Mouse (Mus musculus): ENCODE results near the gene Zfp113. TPM values are rescaled to one million over a fixed set of nuclear protein-coding genes. Genes with fewer than 3 reads are reported as not detected.

Zfp113 gene
- polyA plus RNA-seq (2015; fragmentation: Nextera tagmentation; extraction: Ambion mirVana), result 11.4 and 12.3 TPM in 2 replicates

DNA sequence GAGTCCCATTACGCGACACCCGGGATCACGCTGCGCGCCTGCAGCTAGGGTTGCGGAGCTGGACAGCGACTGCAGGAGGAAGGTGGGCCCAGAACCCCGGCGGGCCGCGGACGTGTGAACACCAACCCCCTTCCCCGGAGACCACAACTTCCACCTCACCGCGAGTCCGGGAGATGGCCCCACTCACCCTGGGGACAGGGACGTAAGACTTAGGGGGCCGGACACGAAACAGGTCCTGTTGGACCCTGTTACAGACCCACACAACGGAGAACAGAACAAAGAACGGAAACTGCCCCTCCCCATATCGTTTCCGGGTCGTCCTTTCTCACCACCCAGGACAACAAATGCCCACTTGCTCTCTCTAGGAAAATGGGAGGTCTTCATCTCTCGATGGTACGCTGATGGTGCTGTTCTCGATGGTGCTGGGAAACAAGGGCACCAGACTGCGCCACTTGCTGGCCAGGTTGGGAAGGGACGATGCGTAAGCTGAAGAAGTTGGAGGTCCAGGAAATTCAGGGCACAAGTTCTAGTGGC lies at the start of gene Zfp113:
Zfp113 (minus strand) TSS at position 302 of the 534 bp plus-strand sequence.
- no peaks in the 10 kb centered on the region for H3K27me3 ChIP-seq (replicated peaks; ENCODE audit: insufficient read depth, low read length)
- peak within 1 kb of the TSS; percentile 94 for H3K27ac ChIP-seq (ENCODE audit: low read length)
- DNase-seq (ENCODE audit: low spot score) (peak; percentile 98), ATAC-seq (peak; percentile 99)
- WGBS, result 0% methylated on average over 31 of the region's 31 CpGs
- no peaks in the 10 kb centered on the region for H3K9me3 ChIP-seq (ENCODE audit: low read length)
- peak within 1 kb of the TSS; percentile 71 for H3K4me3 ChIP-seq (ENCODE audit: low read depth, low read length)
- H3K9ac ChIP-seq (replicated peaks; ENCODE audit: low read depth), result peak within 1 kb of the TSS; percentile 85
- H3K36me3 ChIP-seq (ENCODE audit: insufficient read depth, low read length), result peaks cover 15% of the 10 kb centered on the region
- no peaks in the 10 kb centered on the region; the same call in 1 of the 2 replicates for H3K4me1 ChIP-seq (ENCODE audit: insufficient read depth, low read depth, low read length)
- H3K4me2 ChIP-seq (replicated peaks; ENCODE audit: low read depth, low read length), result peak within 1 kb of the TSS; percentile 63
- TF ChIP-seq EP300 (IDR thresholded peaks at IDR 0.05) (peak; percentile 80), CTCF (IDR thresholded peaks at IDR 0.05) (peak; percentile 95)

DNA sequence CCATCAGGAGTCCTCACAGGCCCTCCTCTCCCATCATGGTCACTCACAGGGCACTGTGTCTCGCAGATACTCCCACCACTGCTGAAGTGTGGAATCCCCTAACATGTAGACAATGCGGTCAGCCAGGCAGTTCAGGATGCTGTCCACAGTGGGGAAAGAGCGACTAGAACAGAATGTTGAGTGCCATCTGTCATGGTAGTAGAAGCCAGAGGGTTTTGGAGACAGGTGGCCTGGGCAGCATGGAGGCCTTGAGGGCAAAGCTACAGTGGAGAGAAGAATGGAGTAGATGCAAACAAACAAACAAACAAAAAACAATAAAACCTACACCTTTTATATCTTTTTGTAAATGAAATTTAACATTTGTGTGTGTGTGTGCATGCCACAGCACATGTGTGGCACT lies 46.5 kb upstream of the Zfp113 start:
- no peak for DNase-seq (ENCODE audit: low spot score)
- ATAC-seq, result no peak
- no peaks in the 10 kb centered on the region for H3K36me3 ChIP-seq (ENCODE audit: insufficient read depth, low read length)
- H3K9me3 ChIP-seq (ENCODE audit: low read length), result no peaks in the 10 kb centered on the region
- H3K27me3 ChIP-seq (replicated peaks; ENCODE audit: insufficient read depth, low read length), result no peaks in the 10 kb centered on the region
- WGBS, result 76% methylated on average over 3 of the region's 3 CpGs
- H3K4me1 ChIP-seq (ENCODE audit: insufficient read depth, low read depth, low read length), result no peaks in the 10 kb centered on the region
- no peak overlapping the region for H3K4me2 ChIP-seq (replicated peaks; ENCODE audit: low read depth, low read length)
- H3K9ac ChIP-seq (replicated peaks; ENCODE audit: low read depth), result no peak overlapping the region
- H3K4me3 ChIP-seq (ENCODE audit: low read depth, low read length), result no peak overlapping the region
- H3K27ac ChIP-seq (ENCODE audit: low read length), result no peak overlapping the region
- TF ChIP-seq CTCF (IDR thresholded peaks at IDR 0.05) (no peak), EP300 (IDR thresholded peaks at IDR 0.05) (no peak)

DNA sequence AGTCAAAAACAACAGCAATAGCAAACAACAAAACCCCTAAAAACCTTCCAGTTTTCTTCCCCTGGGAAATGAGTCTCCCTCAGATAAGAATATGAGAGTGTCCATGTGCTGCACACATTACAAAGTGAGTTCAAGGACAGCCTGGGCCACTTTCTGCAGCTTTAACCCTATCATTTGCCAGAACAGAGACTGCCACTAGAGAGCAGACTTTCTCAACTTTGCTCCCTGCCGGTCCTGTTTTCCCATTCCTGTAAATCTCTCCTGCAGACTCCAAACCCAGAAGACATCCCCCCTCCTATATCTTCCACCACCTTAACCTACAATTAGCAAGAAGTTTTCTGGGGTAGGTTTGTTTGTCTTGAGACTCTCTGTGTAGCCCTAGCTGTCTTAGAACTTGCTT lies 44.0 kb upstream of the Zfp113 start:
- no peak for ATAC-seq
- WGBS, result 11% methylated on average over 1 of the region's 1 CpGs

DNA sequence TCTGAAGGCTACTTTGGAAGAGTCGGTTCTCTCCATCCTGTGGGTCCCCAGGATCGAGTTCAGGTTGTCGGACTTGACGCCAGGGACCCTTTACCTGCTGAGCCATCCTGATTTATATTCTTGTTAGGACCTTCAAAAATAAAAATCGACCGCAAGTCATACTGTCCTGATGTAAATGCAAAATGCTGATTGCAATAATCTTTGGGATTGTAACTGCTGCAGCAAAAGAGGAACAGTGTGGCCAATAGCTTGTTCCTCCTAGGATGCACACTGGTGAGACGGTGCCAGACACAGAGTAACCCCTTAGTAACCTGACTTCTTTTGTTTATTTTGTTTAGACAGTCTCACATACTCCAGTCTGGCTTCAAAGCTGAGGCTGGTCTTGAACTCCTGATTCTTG lies 39.9 kb upstream of the Zfp113 start:
- 65% methylated on average over 7 of the region's 7 CpGs for WGBS
- Histone ChIP-seq H3K9me3 (ENCODE audit: low read length) (no peaks in the 10 kb centered on the region), H3K4me1 (ENCODE audit: insufficient read depth, low read depth, low read length) (peaks cover 4% of the 10 kb centered on the region; the same call in 1 of the 2 replicates), H3K4me2 (replicated peaks; ENCODE audit: low read depth, low read length) (peak overlapping the region; percentile 86), H3K9ac (replicated peaks; ENCODE audit: low read depth) (peak overlapping the region; percentile 64; the same call in 1 of the 2 replicates), H3K27ac (ENCODE audit: low read length) (0 out of 2 replicates have a peak overlapping the region, but pooled peaks have one; percentile 66), H3K27me3 (replicated peaks; ENCODE audit: insufficient read depth, low read length) (no peaks in the 10 kb centered on the region), H3K36me3 (ENCODE audit: insufficient read depth, low read length) (no peaks in the 10 kb centered on the region), H3K4me3 (ENCODE audit: low read depth, low read length) (no peak overlapping the region)
- TF ChIP-seq EP300 (IDR thresholded peaks at IDR 0.05), result no peak
- no peak for TF ChIP-seq CTCF (IDR thresholded peaks at IDR 0.05)
- ATAC-seq (no peak), DNase-seq (ENCODE audit: low spot score) (no peak)

More for the DNA sequence above, 44.0 kb upstream of the Zfp113 start:
- Histone ChIP-seq H3K4me1 (ENCODE audit: insufficient read depth, low read depth, low read length) (peaks cover 4% of the 10 kb centered on the region; the same call in 1 of the 2 replicates), H3K4me2 (replicated peaks; ENCODE audit: low read depth, low read length) (no peak overlapping the region), H3K9me3 (ENCODE audit: low read length) (no peaks in the 10 kb centered on the region), H3K36me3 (ENCODE audit: insufficient read depth, low read length) (no peaks in the 10 kb centered on the region), H3K27ac (ENCODE audit: low read length) (no peak overlapping the region), H3K9ac (replicated peaks; ENCODE audit: low read depth) (no peak overlapping the region), H3K4me3 (ENCODE audit: low read depth, low read length) (no peak overlapping the region), H3K27me3 (replicated peaks; ENCODE audit: insufficient read depth, low read length) (no peaks in the 10 kb centered on the region)
- TF ChIP-seq CTCF (IDR thresholded peaks at IDR 0.05) (peak; percentile 44), EP300 (IDR thresholded peaks at IDR 0.05) (no peak)
- no peak for DNase-seq (ENCODE audit: low spot score)

DNA sequence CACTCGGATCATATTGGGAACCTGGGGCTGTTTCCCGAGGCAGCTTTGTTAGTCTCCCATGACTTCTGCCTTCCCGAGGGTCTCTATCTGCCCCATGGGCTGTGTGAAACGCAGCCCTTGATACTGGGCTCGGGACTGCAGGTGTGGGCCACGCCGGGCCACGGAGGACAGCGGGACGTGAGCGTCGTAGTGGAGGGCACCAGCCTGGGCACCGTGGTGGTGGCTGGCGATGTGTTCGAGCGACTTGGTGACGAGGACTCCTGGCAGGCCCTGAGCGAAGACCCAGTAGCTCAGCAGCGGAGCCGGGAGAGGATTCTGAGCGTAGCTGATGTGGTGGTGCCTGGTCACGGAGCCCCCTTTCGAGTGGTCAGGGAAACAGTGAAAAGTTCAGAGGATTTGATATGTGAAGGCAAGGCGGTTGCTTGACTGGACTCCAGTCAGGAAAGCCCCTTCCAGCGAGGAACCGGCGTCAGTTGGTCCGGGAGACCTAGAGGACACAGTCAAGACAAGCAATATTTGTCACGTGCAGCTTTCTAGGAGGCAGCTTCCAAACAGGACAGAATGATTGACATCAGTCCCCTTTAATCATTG lies 39.3 kb upstream of the Zfp113 start:
- peak; percentile 51 for ATAC-seq
- WGBS, result under 1% methylated on average over 29 of the region's 29 CpGs
- TF ChIP-seq EP300 (IDR thresholded peaks at IDR 0.05), result no peak
- 0 out of 2 replicates have a peak, but pooled peaks have one; percentile 1 for TF ChIP-seq CTCF (IDR thresholded peaks at IDR 0.05)

DNA sequence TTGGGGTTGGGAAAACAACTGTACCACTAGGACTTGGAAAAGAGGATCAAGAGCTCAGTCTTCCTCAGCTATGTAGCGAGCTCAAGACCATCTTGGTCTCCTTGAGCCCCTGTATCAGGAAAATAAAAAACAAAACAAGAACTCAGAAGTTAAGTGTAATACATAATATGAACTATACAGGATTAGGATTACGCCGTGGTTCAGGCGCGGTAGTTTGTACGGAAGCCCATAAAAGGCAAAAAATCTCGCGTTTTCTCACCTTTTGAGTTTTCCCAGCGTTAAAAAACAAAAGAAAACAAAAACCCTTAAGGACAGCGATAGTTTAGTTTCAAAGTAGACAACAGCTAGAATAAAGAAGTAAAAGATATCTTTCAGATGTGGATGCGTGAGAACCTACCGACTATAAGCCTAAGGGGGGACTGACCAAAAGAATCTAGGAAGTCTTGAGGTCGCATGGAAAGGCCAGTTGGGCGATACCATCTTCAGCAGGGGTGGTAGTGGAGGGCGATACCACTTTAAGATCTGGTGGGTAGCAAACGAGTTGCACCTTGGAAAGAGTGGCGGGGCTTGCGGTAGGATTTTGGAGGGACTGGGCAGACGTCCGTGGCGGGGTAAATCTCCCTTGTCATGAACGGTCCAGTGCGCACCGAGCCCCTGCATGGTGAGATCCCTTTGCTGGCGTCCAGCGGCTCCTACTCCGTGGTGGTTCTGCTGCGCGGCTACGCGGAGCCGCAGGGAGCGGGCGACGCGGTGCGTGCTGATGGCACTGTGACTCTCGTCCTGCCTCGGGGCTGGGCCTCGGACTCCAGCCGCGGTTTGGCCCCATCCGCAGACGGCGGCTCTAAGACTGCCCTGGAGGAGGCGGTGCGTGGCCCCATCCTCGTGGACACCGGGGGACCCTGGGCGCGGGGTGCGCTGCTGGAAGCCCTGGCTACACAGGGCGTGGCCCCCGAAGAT lies 38.5 kb upstream of the Zfp113 start, which contains the start of gene Mblac1:
Mblac1 (plus strand) TSS at position 544 of the 957 bp plus-strand sequence.
- DNase-seq (ENCODE audit: low spot score) (peak; percentile 90), ATAC-seq (peak; percentile 90)
- no peaks in the 10 kb centered on the region for H3K27me3 ChIP-seq (replicated peaks; ENCODE audit: insufficient read depth, low read length)
- peak within 1 kb of the TSS; percentile 70 for H3K4me3 ChIP-seq (ENCODE audit: low read depth, low read length)
- H3K4me1 ChIP-seq (ENCODE audit: insufficient read depth, low read depth, low read length), result peaks cover 4% of the 10 kb centered on the region; the same call in 1 of the 2 replicates
- 5% methylated on average over 54 of the region's 54 CpGs for WGBS
- TF ChIP-seq EP300 (IDR thresholded peaks at IDR 0.05) (0 out of 2 replicates have a peak, but pooled peaks have one; percentile 21), CTCF (IDR thresholded peaks at IDR 0.05) (no peak; the same call in 1 of the 2 replicates)
- H3K9me3 ChIP-seq (ENCODE audit: low read length), result no peaks in the 10 kb centered on the region
- peak within 1 kb of the TSS; percentile 66 for H3K27ac ChIP-seq (ENCODE audit: low read length)
- H3K36me3 ChIP-seq (ENCODE audit: insufficient read depth, low read length), result no peaks in the 10 kb centered on the region
- H3K9ac ChIP-seq (replicated peaks; ENCODE audit: low read depth), result peak within 1 kb of the TSS; percentile 64
- peak within 1 kb of the TSS; percentile 86 for H3K4me2 ChIP-seq (replicated peaks; ENCODE audit: low read depth, low read length)

More for the DNA sequence above, 39.3 kb upstream of the Zfp113 start:
- peak overlapping the region; percentile 64 for H3K9ac ChIP-seq (replicated peaks; ENCODE audit: low read depth)
- DNase-seq (ENCODE audit: low spot score), result peak; percentile 37
- peak overlapping the region; percentile 86 for H3K4me2 ChIP-seq (replicated peaks; ENCODE audit: low read depth, low read length)
- peaks cover 4% of the 10 kb centered on the region; the same call in 1 of the 2 replicates for H3K4me1 ChIP-seq (ENCODE audit: insufficient read depth, low read depth, low read length)
- H3K9me3 ChIP-seq (ENCODE audit: low read length), result no peaks in the 10 kb centered on the region
- peak overlapping the region; percentile 70 for H3K4me3 ChIP-seq (ENCODE audit: low read depth, low read length)
- peak overlapping the region; percentile 66 for H3K27ac ChIP-seq (ENCODE audit: low read length)
- H3K27me3 ChIP-seq (replicated peaks; ENCODE audit: insufficient read depth, low read length), result no peaks in the 10 kb centered on the region
- H3K36me3 ChIP-seq (ENCODE audit: insufficient read depth, low read length), result no peaks in the 10 kb centered on the region
